Mouse (Mus musculus) small intestine, adult 2 months (tissue): ENCODE measurements around the gene Ubtf.

Experiments
- CTCF ChIP-seq: fragments of 200-500 bp; IDR thresholded peaks from 2 replicates; pipeline ENCODE4 v1.5.1; 2012; ENCODE audit warnings: low read depth, mild to moderate bottlenecking, control low read depth, inconsistent platforms, low read length, moderate library complexity, mixed read lengths; ENCODE audit not compliant: insufficient replicate concordance, insufficient read length; ENCODE audit errors: extremely low read depth
- POLR2A ChIP-seq: fragments of 200-500 bp; IDR thresholded peaks from 2 replicates; pipeline ENCODE4 v1.6.1; 2012; ENCODE audit warnings: low read depth, mild to moderate bottlenecking, control low read depth, inconsistent platforms, low read length, moderate library complexity

GRCm38 (mm10) chr11:102263211-102263610 is 56.3 kb downstream of the Ubtf start:
- no peak for TF ChIP-seq POLR2A
- no peak for TF ChIP-seq CTCF
